Mouse (Mus musculus) limb, embryonic 15.5 days (tissue): ENCODE results near the gene Gm10310. TPM values are rescaled to one million over a fixed set of nuclear protein-coding genes. Genes with fewer than 3 reads are reported as not detected.
"Not testable (repeated sequence)": the region's sequence is repeated elsewhere in the genome, so short reads cannot be mapped to it uniquely, and the experiment has no call there.

Experiments used
- ATAC-seq: fragments of 200-750 bp; cut with Nextera tagmentation; 2 replicates; pipeline ENCODE4 v1.8.0; 2017; ENCODE audit warnings: low read depth, moderate TSS enrichment; ENCODE audit not compliant: insufficient number of reproducible peaks, low FRiP score, low TSS enrichment
- H3K27ac ChIP-seq: fragments of 300-500 bp; sonication (generic); 2 replicates; pipeline ENCODE4 v1.5.1; 2015; ENCODE audit warnings: moderate library complexity, mild to moderate bottlenecking, inconsistent platforms
- H3K27me3 ChIP-seq: fragments of 300-500 bp; sonication (generic); 2 replicates; pipeline ENCODE4 v1.6.1; 2015; ENCODE audit warnings: inconsistent platforms
- H3K36me3 ChIP-seq: fragments of 300-500 bp; sonication (generic); 2 replicates; pipeline ENCODE4 v1.6.1; 2015; ENCODE audit warnings: inconsistent platforms
- H3K4me1 ChIP-seq: fragments of 300-500 bp; sonication (generic); 2 replicates; pipeline ENCODE4 v1.6.1; 2015; ENCODE audit warnings: inconsistent platforms
- H3K4me2 ChIP-seq: fragments of 300-500 bp; sonication (generic); 2 replicates; pipeline ENCODE4 v1.6.1; 2015; ENCODE audit warnings: mild to moderate bottlenecking, inconsistent platforms
- H3K4me3 ChIP-seq: fragments of 300-500 bp; sonication (generic); 2 replicates; pipeline ENCODE4 v1.5.1; 2015; ENCODE audit warnings: mild to moderate bottlenecking, inconsistent platforms
- H3K9ac ChIP-seq: fragments of 300-500 bp; sonication (generic); 2 replicates; pipeline ENCODE4 v1.6.1; 2015; ENCODE audit warnings: inconsistent platforms
- H3K9me3 ChIP-seq: fragments of 300-500 bp; sonication (generic); 2 replicates; pipeline ENCODE4 v1.6.1; 2016; ENCODE audit warnings: inconsistent platforms
- WGBS: fragments of 180-500 bp; shearing (Covaris S2); methylation state at CpG from one replicate; pipeline ENCODE4 v1.1.7; 2015; 5-methylcytosine and 5-hydroxymethylcytosine counted together
- polyA plus RNA-seq: library from polyadenylated mRNA; unstranded; fragments of >200 nt; fragmentation: Nextera tagmentation; extraction: Ambion mirVana; gene quantifications from 2 replicates; pipeline ENCODE4 v1.2.1, GENCODE M21; 2015

Gm10310 gene
- not detected in 2 replicates for polyA plus RNA-seq

DNA sequence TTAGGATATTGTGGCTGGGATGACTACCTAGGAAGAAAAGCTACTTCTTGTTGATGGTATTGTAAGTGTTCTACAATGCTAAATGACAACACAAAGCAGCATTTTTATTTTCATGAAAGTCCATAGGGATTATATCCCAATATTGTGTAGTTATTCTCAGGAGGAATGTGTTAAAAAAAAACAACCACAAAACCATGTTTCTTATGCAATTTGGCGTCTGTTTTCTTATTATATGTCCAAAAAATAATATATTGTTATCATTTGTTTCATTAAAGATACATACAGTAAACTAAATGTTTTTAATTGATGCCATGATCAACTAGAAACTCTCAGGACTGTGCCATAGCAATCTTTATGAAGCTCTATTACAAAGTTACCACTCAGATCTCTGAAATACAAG lies at the start of gene Gm10310:
Gene Gm10310 (minus strand): TSS at position 101 of the 400 bp plus-strand sequence.
- not testable (repeated sequence) for H3K9me3 ChIP-seq, H3K27ac ChIP-seq, H3K4me3 ChIP-seq, ATAC-seq, H3K4me2 ChIP-seq, H3K36me3 ChIP-seq, H3K4me1 ChIP-seq, H3K27me3 ChIP-seq, H3K9ac ChIP-seq
- WGBS: no CpG with 5 or more reads among the region's 1 CpGs

GRCm38 (mm10) chr10:130030048-130030447 lies 45.2 kb upstream of the Gm10310 start, which contains the start of gene Olfr821:
Gene Olfr821 (plus strand): TSS chr10:130030348.
- ATAC-seq: no peak
- Histone ChIP-seq H3K4me2 (no peak within 1 kb of the TSS), H3K9me3 (no peaks in the 10 kb centered on the region), H3K36me3 (no peaks in the 10 kb centered on the region), H3K4me1 (no peaks in the 10 kb centered on the region), H3K27ac (no peak within 1 kb of the TSS), H3K27me3 (no peaks in the 10 kb centered on the region), H3K4me3 (no peak within 1 kb of the TSS), H3K9ac (no peak within 1 kb of the TSS)

- H3K4me2 ChIP-seq: no peak within 1 kb of the TSS
- H3K4me3 ChIP-seq: no peak within 1 kb of the TSS
- H3K27ac ChIP-seq: no peak within 1 kb of the TSS
- H3K36me3 ChIP-seq: no peaks in the 10 kb centered on the region
- no peak for ATAC-seq
- H3K9ac ChIP-seq: no peak within 1 kb of the TSS
- H3K4me1 ChIP-seq: no peaks in the 10 kb centered on the region
- no peaks in the 10 kb centered on the region for H3K9me3 ChIP-seq
- no peaks in the 10 kb centered on the region for H3K27me3 ChIP-seq
Measured at GRCm38 (mm10) chr10:130012321-130012720, 27.5 kb upstream of the Gm10310 start, which contains the start of gene Olfr820. Gene Olfr820 (plus strand): TSS chr10:130012621.

DNA sequence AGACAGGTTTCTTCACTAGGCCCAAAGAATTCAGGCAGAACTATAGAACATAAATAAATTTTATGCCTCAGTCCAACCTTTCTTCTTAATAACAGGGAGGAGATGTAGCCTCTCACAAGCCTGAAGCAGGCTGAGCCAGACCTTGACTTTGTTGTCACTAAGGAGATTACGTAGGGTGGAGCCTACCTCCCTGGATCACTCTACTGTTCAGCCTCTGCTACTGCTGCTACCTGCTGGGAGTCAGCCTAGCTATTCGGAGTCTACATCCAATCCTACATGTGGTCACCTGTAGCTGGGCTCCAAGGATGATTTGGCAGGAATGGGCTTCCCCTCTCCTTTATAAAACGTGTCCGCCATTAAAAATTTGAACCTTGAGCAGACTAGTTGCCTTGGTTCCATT lies 20.5 kb upstream of the Gm10310 start:
- not testable (repeated sequence) for H3K9ac ChIP-seq, H3K4me3 ChIP-seq, H3K4me2 ChIP-seq, H3K4me1 ChIP-seq, H3K9me3 ChIP-seq, H3K27ac ChIP-seq, H3K27me3 ChIP-seq, H3K36me3 ChIP-seq, ATAC-seq
- 83% methylated on average over 4 of the region's 4 CpGs for WGBS

- not testable (repeated sequence) for H3K27me3 ChIP-seq, ATAC-seq
- 85% methylated on average over 4 of the region's 4 CpGs for WGBS
Measured at GRCm38 (mm10) chr10:130004104-130004503, 19.2 kb upstream of the Gm10310 start.

DNA sequence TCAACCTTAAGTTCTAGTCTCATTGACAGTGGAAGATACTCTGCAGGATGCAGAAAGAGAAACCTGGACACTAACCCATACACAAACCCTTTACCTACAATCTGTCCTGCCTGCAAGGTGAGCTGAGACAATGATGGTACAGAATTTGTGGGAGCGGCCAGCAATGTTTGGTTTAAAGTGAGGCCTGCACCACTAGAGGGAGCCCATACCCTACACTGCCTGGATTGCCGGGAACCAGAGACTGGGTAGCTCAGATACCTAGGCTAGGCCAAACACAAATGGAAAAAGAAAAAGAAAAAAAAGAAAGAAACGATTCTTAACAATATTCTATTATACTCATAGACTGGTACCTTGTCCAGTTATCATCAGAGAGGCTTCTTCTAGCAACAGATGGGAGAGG lies 3.0 kb downstream of the Gm10310 start:
- WGBS: no CpG with 5 or more reads among the region's 3 CpGs
- H3K36me3 ChIP-seq, H3K4me3 ChIP-seq, H3K4me1 ChIP-seq, H3K4me2 ChIP-seq, H3K27ac ChIP-seq, H3K9ac ChIP-seq, H3K9me3 ChIP-seq, ATAC-seq, H3K27me3 ChIP-seq: not testable (repeated sequence)

More at GRCm38 (mm10) chr10:130004104-130004503, 19.2 kb upstream of the Gm10310 start:
- not testable (repeated sequence) for H3K4me3 ChIP-seq, H3K4me1 ChIP-seq, H3K36me3 ChIP-seq, H3K27ac ChIP-seq, H3K9me3 ChIP-seq, H3K9ac ChIP-seq, H3K4me2 ChIP-seq

DNA sequence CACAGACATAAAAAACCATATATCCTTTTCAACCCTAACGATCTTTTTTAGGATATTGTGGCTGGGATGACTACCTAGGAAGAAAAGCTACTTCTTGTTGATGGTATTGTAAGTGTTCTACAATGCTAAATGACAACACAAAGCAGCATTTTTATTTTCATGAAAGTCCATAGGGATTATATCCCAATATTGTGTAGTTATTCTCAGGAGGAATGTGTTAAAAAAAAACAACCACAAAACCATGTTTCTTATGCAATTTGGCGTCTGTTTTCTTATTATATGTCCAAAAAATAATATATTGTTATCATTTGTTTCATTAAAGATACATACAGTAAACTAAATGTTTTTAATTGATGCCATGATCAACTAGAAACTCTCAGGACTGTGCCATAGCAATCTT lies 8.8 kb downstream of the Gm10310 start, which contains the start of gene Olfr247:
Gene Olfr247 (minus strand): TSS at position 101 of the 400 bp plus-strand sequence.
- not testable (repeated sequence) for H3K27ac ChIP-seq, H3K4me2 ChIP-seq, H3K4me3 ChIP-seq, H3K9ac ChIP-seq, H3K4me1 ChIP-seq, H3K27me3 ChIP-seq, ATAC-seq, H3K9me3 ChIP-seq, H3K36me3 ChIP-seq
- WGBS: no CpG with 5 or more reads among the region's 2 CpGs

- not testable (repeated sequence) for ATAC-seq
- WGBS: no CpG with 5 or more reads among the region's 3 CpGs
Measured at GRCm38 (mm10) chr10:129972994-129973393, 11.9 kb downstream of the Gm10310 start.

DNA sequence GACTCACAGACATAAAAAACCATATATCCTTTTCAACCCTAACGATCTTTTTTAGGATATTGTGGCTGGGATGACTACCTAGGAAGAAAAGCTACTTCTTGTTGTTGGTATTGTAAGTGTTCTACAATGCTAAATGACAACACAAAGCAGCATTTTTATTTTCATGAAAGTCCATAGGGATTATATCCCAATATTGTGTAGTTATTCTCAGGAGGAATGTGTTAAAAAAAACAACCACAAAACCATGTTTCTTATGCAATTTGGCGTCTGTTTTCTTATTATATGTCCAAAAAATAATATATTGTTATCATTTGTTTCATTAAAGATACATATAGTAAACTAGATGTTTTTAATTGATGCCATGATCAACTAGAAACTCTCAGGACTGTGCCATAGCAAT lies 17.7 kb downstream of the Gm10310 start, which contains the start of gene Olfr819:
Gene Olfr819 (minus strand): TSS at position 101 of the 400 bp plus-strand sequence.
- not testable (repeated sequence) for H3K27ac ChIP-seq, H3K4me3 ChIP-seq, H3K36me3 ChIP-seq, H3K27me3 ChIP-seq, H3K4me2 ChIP-seq, H3K4me1 ChIP-seq, H3K9ac ChIP-seq, H3K9me3 ChIP-seq, ATAC-seq
- 80% methylated on average over 2 of the region's 2 CpGs for WGBS

More at GRCm38 (mm10) chr10:129972994-129973393, 11.9 kb downstream of the Gm10310 start:
- H3K36me3 ChIP-seq, H3K4me3 ChIP-seq, H3K9me3 ChIP-seq, H3K4me1 ChIP-seq, H3K27me3 ChIP-seq, H3K27ac ChIP-seq, H3K9ac ChIP-seq, H3K4me2 ChIP-seq: not testable (repeated sequence)

GRCm38 (mm10) chr10:129966232-129966631 lies 18.6 kb downstream of the Gm10310 start:
- not testable (repeated sequence) for H3K9me3 ChIP-seq, H3K4me1 ChIP-seq, ATAC-seq, H3K9ac ChIP-seq, H3K27ac ChIP-seq, H3K4me3 ChIP-seq, H3K27me3 ChIP-seq, H3K36me3 ChIP-seq, H3K4me2 ChIP-seq
- 86% methylated on average over 2 of the region's 3 CpGs for WGBS

DNA sequence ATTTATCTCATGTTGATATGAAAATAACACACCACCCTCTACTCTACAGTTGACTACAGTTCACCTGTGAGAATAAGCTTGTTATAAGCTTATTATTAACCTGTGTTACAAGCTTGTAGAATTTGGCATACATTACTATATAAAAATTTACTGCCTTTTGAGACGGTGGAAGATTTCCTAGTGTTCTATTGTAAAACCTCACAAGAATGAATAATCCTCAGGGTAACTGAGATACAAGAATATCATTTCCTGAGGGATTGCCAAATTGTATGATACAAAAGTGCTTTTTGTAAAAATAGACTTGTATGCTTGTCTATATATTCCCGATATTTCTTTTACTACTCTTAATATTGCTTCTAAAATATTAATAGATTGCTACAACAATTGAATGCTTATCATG lies 35.9 kb downstream of the Gm10310 start, which contains the start of gene Olfr818:
Gene Olfr818 (minus strand): TSS at position 101 of the 400 bp plus-strand sequence.
- H3K4me1 ChIP-seq: no peaks in the 10 kb centered on the region
- 79% methylated on average over 2 of the region's 2 CpGs for WGBS
- H3K36me3 ChIP-seq: no peaks in the 10 kb centered on the region
- no peak within 1 kb of the TSS for H3K27ac ChIP-seq
- H3K9me3 ChIP-seq: no peaks in the 10 kb centered on the region
- H3K4me2 ChIP-seq: no peak within 1 kb of the TSS
- no peak within 1 kb of the TSS for H3K9ac ChIP-seq
- H3K27me3 ChIP-seq: no peaks in the 10 kb centered on the region
- no peak for ATAC-seq
- H3K4me3 ChIP-seq: no peak within 1 kb of the TSS
